Mouse (Mus musculus) lung, embryonic 14.5 days (tissue): ENCODE measurements around the gene Fam193a. TPM values are rescaled to one million over a fixed set of nuclear protein-coding genes. Genes with fewer than 3 reads are reported as not detected.

ENCODE experiments used
- ATAC-seq: fragments of 200-750 bp; cut with Nextera tagmentation; 2 replicates; pipeline ENCODE4 v1.8.0; 2017; ENCODE audit warnings: mild to moderate bottlenecking, moderate TSS enrichment, moderate library complexity; ENCODE audit not compliant: insufficient read depth
- DNase-seq: peaks from one replicate; pipeline ENCODE4 v3.0.0-alpha.2; 2015
- H3K27ac ChIP-seq: fragments of 300-500 bp; sonication (generic); 2 replicates; pipeline ENCODE4 v1.5.1; 2014; ENCODE audit warnings: low read depth, mild to moderate bottlenecking, moderate library complexity
- H3K27me3 ChIP-seq: fragments of 300-500 bp; sonication (generic); 2 replicates; pipeline ENCODE4 v1.6.1; 2014; ENCODE audit warnings: low read length, control low read depth; ENCODE audit not compliant: insufficient read depth
- H3K36me3 ChIP-seq: fragments of 300-500 bp; sonication (generic); 2 replicates; pipeline ENCODE4 v1.6.1; 2014; ENCODE audit warnings: control low read depth; ENCODE audit not compliant: insufficient read depth
- H3K4me1 ChIP-seq: fragments of 300-500 bp; sonication (generic); 2 replicates; pipeline ENCODE4 v1.6.1; 2014; ENCODE audit warnings: antibody characterized with exemption, control low read depth; ENCODE audit not compliant: insufficient read depth
- H3K4me2 ChIP-seq: fragments of 300-500 bp; sonication (generic); 2 replicates; pipeline ENCODE4 v1.6.1; 2014; ENCODE audit warnings: mild to moderate bottlenecking
- H3K4me3 ChIP-seq: fragments of 300-500 bp; sonication (generic); 2 replicates; pipeline ENCODE4 v1.5.1; 2014; ENCODE audit warnings: low read depth, low read length
- H3K9ac ChIP-seq: fragments of 300-500 bp; sonication (generic); 2 replicates; pipeline ENCODE4 v1.6.1; 2014
- H3K9me3 ChIP-seq: fragments of 300-500 bp; sonication (generic); 2 replicates; pipeline ENCODE4 v1.6.1; 2016; ENCODE audit warnings: low read depth, low read length, control low read depth
- CTCF ChIP-seq: IDR thresholded peaks from 2 replicates; pipeline ENCODE4 v1.5.1; 2016; ENCODE audit warnings: antibody characterized with exemption, low read depth
- WGBS: fragments of 180-500 bp; shearing (Covaris S2); extraction: QIAGEN DNeasy Blood & Tissue Kit; methylation state at CpG from one replicate; pipeline ENCODE4 v1.1.7; 2014; 5-methylcytosine and 5-hydroxymethylcytosine counted together
- polyA plus RNA-seq: library from polyadenylated mRNA; unstranded; fragments of >200 nt; fragmentation: Nextera tagmentation; extraction: Ambion mirVana; gene quantifications from 2 replicates; pipeline ENCODE4 v1.2.1, GENCODE M21; 2014

The Fam193a gene
- polyA plus RNA-seq, 1 experiment from 2014 or later, result 14.9 TPM

- Histone ChIP-seq H3K4me3 (no peak overlapping the region), H3K36me3 (no peaks in the 10 kb centered on the region), H3K4me2 (no peak overlapping the region), H3K27ac (no peak overlapping the region), H3K9me3 (no peaks in the 10 kb centered on the region), H3K27me3 (no peaks in the 10 kb centered on the region), H3K9ac (no peak overlapping the region), H3K4me1 (no peaks in the 10 kb centered on the region)
- WGBS, result 72% methylated on average over 6 of the region's 6 CpGs
- TF ChIP-seq CTCF, result no peak
- DNase-seq, result no peak
- ATAC-seq, result no peak
Measured at GRCm38 (mm10) chr5:34502821-34503220, 133.1 kb downstream of the Fam193a start.

GRCm38 (mm10) chr5:34512486-34512885 is 142.8 kb downstream of the Fam193a start:
- Histone ChIP-seq H3K9me3 (no peaks in the 10 kb centered on the region), H3K4me3 (no peak overlapping the region; the same call in 1 of the 2 replicates), H3K9ac (no peak overlapping the region), H3K4me1 (no peaks in the 10 kb centered on the region), H3K27ac (no peak overlapping the region), H3K4me2 (no peak overlapping the region; the same call in 1 of the 2 replicates), H3K36me3 (no peaks in the 10 kb centered on the region), H3K27me3 (no peaks in the 10 kb centered on the region)
- DNase-seq, result no peak
- no peak for ATAC-seq
- TF ChIP-seq CTCF, result no peak
- WGBS, result 87% methylated on average over 3 of the region's 3 CpGs

- H3K27ac ChIP-seq, result no peak within 1 kb of the TSS
- H3K9me3 ChIP-seq, result no peaks in the 10 kb centered on the region
- DNase-seq (peak; percentile 98), ATAC-seq (peak; percentile 94)
- H3K4me1 ChIP-seq, result no peaks in the 10 kb centered on the region
- peak within 1 kb of the TSS; percentile 74 for H3K4me3 ChIP-seq
- H3K9ac ChIP-seq, result peak within 1 kb of the TSS; percentile 74
- no peaks in the 10 kb centered on the region for H3K36me3 ChIP-seq
- no peaks in the 10 kb centered on the region for H3K27me3 ChIP-seq
- under 1% methylated on average over 64 of the region's 64 CpGs for WGBS
- TF ChIP-seq CTCF, result no peak
- peak within 1 kb of the TSS; percentile 97 for H3K4me2 ChIP-seq
Measured at GRCm38 (mm10) chr5:34513466-34514217, 143.9 kb downstream of the Fam193a start, which contains the start of gene Tnip2. Gene Tnip2, minus strand, starts transcription at chr5:34513991.

GRCm38 (mm10) chr5:34514218-34514566 is 144.5 kb downstream of the Fam193a start:
- H3K27ac ChIP-seq, result no peak overlapping the region
- H3K9me3 ChIP-seq, result no peaks in the 10 kb centered on the region
- TF ChIP-seq CTCF, result no peak
- H3K27me3 ChIP-seq, result no peaks in the 10 kb centered on the region
- no peaks in the 10 kb centered on the region for H3K36me3 ChIP-seq
- DNase-seq, result no peak
- peak overlapping the region; percentile 97 for H3K4me2 ChIP-seq
- 18% methylated on average over 7 of the region's 7 CpGs for WGBS
- peak overlapping the region; percentile 74 for H3K4me3 ChIP-seq
- no peak overlapping the region for H3K9ac ChIP-seq
- H3K4me1 ChIP-seq, result no peaks in the 10 kb centered on the region
- no peak for ATAC-seq

- no peaks in the 10 kb centered on the region for H3K36me3 ChIP-seq
- no peaks in the 10 kb centered on the region for H3K4me1 ChIP-seq
- H3K9ac ChIP-seq, result no peak overlapping the region
- H3K9me3 ChIP-seq, result no peaks in the 10 kb centered on the region
- H3K27me3 ChIP-seq, result no peaks in the 10 kb centered on the region
- H3K27ac ChIP-seq, result no peak overlapping the region
- no peak overlapping the region for H3K4me3 ChIP-seq
- DNase-seq, result no peak
- TF ChIP-seq CTCF, result no peak
- no peak overlapping the region for H3K4me2 ChIP-seq
- no peak for ATAC-seq
Measured at GRCm38 (mm10) chr5:34515096-34515495, 145.4 kb downstream of the Fam193a start.

- no peaks in the 10 kb centered on the region for H3K27me3 ChIP-seq
- no peak for ATAC-seq
- DNase-seq, result peak; percentile 86
- whole genome bisulfite sequencing, result 22% methylated on average over 3 of the region's 3 CpGs
- no peak overlapping the region for H3K27ac ChIP-seq
- no peaks in the 10 kb centered on the region for H3K4me1 ChIP-seq
- H3K4me3 ChIP-seq, result no peak overlapping the region
- H3K9ac ChIP-seq, result no peak overlapping the region
- no peaks in the 10 kb centered on the region for H3K9me3 ChIP-seq
- H3K4me2 ChIP-seq, result no peak overlapping the region
- H3K36me3 ChIP-seq, result no peaks in the 10 kb centered on the region
- TF ChIP-seq CTCF, result peak; percentile 88
Measured at GRCm38 (mm10) chr5:34517913-34518312, 148.2 kb downstream of the Fam193a start.

- Histone ChIP-seq H3K9me3 (no peaks in the 10 kb centered on the region), H3K4me1 (no peaks in the 10 kb centered on the region), H3K36me3 (no peaks in the 10 kb centered on the region), H3K9ac (no peak overlapping the region), H3K4me2 (no peak overlapping the region), H3K27ac (no peak overlapping the region), H3K4me3 (no peak overlapping the region), H3K27me3 (no peaks in the 10 kb centered on the region)
- DNase-seq, result no peak
- no peak for TF ChIP-seq CTCF
- 75% methylated on average over 9 of the region's 9 CpGs for WGBS
- ATAC-seq, result no peak
Measured at GRCm38 (mm10) chr5:34519389-34519910, 149.7 kb downstream of the Fam193a start.
